Mouse (Mus musculus) embryo, embryonic 9.5 days (tissue): Measurements from ENCODE around the gene Brd3.
"Not testable (repeated sequence)": the region's sequence is repeated elsewhere in the genome, so short reads cannot be mapped to it uniquely, and the experiment has no call there.

Experiments used
- DNase-seq: peaks from one replicate; pipeline ENCODE4 v3.0.0-alpha.2; 2017; ENCODE audit errors: extremely low spot score

Brd3 gene

GRCm38 (mm10) chr2:27512909-27513308, 5.4 kb upstream of the Brd3 start:
- no peak for DNase-seq

- DNase-seq = no peak
These were observed 3.2 kb upstream of the Brd3 start for GRCm38 (mm10) chr2:27510706-27511105.

GRCm38 (mm10) chr2:27506658-27507057, 804 bp downstream of the Brd3 start:
- DNase-seq = not testable (repeated sequence)

GRCm38 (mm10) chr2:27505539-27505938, 1.9 kb downstream of the Brd3 start:
- peak; percentile 59 for DNase-seq

- DNase-seq = no peak
These were observed 3.2 kb downstream of the Brd3 start for GRCm38 (mm10) chr2:27504113-27504885.

GRCm38 (mm10) chr2:27496391-27497028, 11.0 kb downstream of the Brd3 start:
- peak; percentile 60 for DNase-seq

GRCm38 (mm10) chr2:27493971-27494370, 13.5 kb downstream of the Brd3 start:
- no peak for DNase-seq

GRCm38 (mm10) chr2:27490939-27491338, 16.5 kb downstream of the Brd3 start:
- DNase-seq = no peak

- no peak for DNase-seq
These were observed 19.1 kb downstream of the Brd3 start for GRCm38 (mm10) chr2:27488362-27488761.

- DNase-seq = no peak
These were observed 20.0 kb downstream of the Brd3 start for GRCm38 (mm10) chr2:27487336-27488049.

- no peak for DNase-seq
These were observed 20.7 kb downstream of the Brd3 start for GRCm38 (mm10) chr2:27486725-27487124.

GRCm38 (mm10) chr2:27482265-27482861, 25.1 kb downstream of the Brd3 start:
- DNase-seq = no peak

GRCm38 (mm10) chr2:27480367-27480766, 27.1 kb downstream of the Brd3 start:
- no peak for DNase-seq

- no peak for DNase-seq
These were observed 27.6 kb downstream of the Brd3 start for GRCm38 (mm10) chr2:27479821-27480220.

- DNase-seq = no peak
These were observed 30.9 kb downstream of the Brd3 start for GRCm38 (mm10) chr2:27476303-27477192.

GRCm38 (mm10) chr2:27475495-27476302, 31.8 kb downstream of the Brd3 start:
- peak; percentile 90 for DNase-seq

- no peak for DNase-seq
These were observed 32.6 kb downstream of the Brd3 start for GRCm38 (mm10) chr2:27474621-27475484.

- no peak for DNase-seq
These were observed 33.6 kb downstream of the Brd3 start for GRCm38 (mm10) chr2:27473911-27474310.

- no peak for DNase-seq
These were observed 34.2 kb downstream of the Brd3 start for GRCm38 (mm10) chr2:27473061-27473765.
